11 mouse cellular contexts compared by ENCODE assay signal in genomic region chr9:102649917-102650527, GRCm38 (mm10). TPM values are rescaled to one million over a fixed set of nuclear protein-coding genes. Genes with fewer than 3 reads are reported as not detected.
DNase-seq lines count a peak whose midpoint lies in the region; ATAC-seq and TF ChIP-seq lines count a peak whose summit lies in the region.
"Had no signal": no experiment of that assay in that cellular context is flagged by ENCODE, and none has a peak within 500 bp of the region (broad histone marks: within the 10 kb centered on the region; RNA-seq: fewer than 3 reads in every experiment).

No protein-coding gene starts in this region.

- no peaks in the 10 kb centered on the region for H3K36me3 ChIP-seq in embryonic facial prominence, embryonic 10.5 days (replicated peaks)
- no peaks in the 10 kb centered on the region for H3K36me3 ChIP-seq in intestine, embryonic 14.5 days (ENCODE audit: control insufficient read depth, insufficient read depth, low read length)
- H3K36me3 ChIP-seq: G1E; liver, embryonic 13.5 days had no signal

- peak overlapping the region; percentile 9; the same call in 1 of the 2 replicates for H3K4me3 ChIP-seq in layer of hippocampus, adult 2 months
- no peak overlapping the region for H3K4me3 ChIP-seq in embryonic facial prominence, embryonic 10.5 days
- H3K4me3 ChIP-seq in intestine, embryonic 14.5 days (ENCODE audit: low read depth, low read length): no peak overlapping the region
- H3K4me3 ChIP-seq in cerebellum, adult 2 months (replicated peaks; ENCODE audit: insufficient read depth, low read depth, low read length): no peak overlapping the region
- H3K4me3 ChIP-seq: liver, embryonic 13.5 days had no signal

- no peak for TF ChIP-seq CTCF in layer of hippocampus, adult 2 months (conservative IDR thresholded peaks at IDR 0.05)
- TF ChIP-seq CTCF in cerebellum, adult 2 months (IDR thresholded peaks at IDR 0.05; ENCODE audit: borderline replicate concordance, insufficient read depth, low read depth, low read length): no peak

- H3K4me2 ChIP-seq in intestine, embryonic 14.5 days (ENCODE audit: low read length): peak overlapping the region; percentile 28
- H3K4me2 ChIP-seq: liver, embryonic 13.5 days had no signal

- ATAC-seq in intestine, embryonic 14.5 days (replicated peaks; ENCODE audit: low FRiP score, low TSS enrichment, low read depth): peak; percentile 79

- 63% methylated on average over 17 of the region's 17 CpGs for WGBS in embryonic facial prominence, embryonic 10.5 days
- 14% methylated on average over 17 of the region's 17 CpGs for WGBS in intestine, embryonic 14.5 days
- WGBS in cerebellum, adult 2 months: 46% methylated on average over 17 of the region's 17 CpGs

- H3K4me1 ChIP-seq in embryonic facial prominence, embryonic 10.5 days: peaks cover 46% of the 10 kb centered on the region
- peaks cover 26% of the 10 kb centered on the region for H3K4me1 ChIP-seq in intestine, embryonic 14.5 days (replicated peaks; ENCODE audit: control insufficient read depth, insufficient read depth, low read length)
- H3K4me1 ChIP-seq in cerebellum, adult 2 months (ENCODE audit: control insufficient read depth, insufficient read depth, low read length): peaks cover 5% of the 10 kb centered on the region
- H3K4me1 ChIP-seq: liver, embryonic 13.5 days had no signal

- H3K9ac ChIP-seq in intestine, embryonic 14.5 days (ENCODE audit: low read length): no peak overlapping the region
- H3K9ac ChIP-seq: liver, embryonic 13.5 days had no signal

- 0 out of 2 replicates have a peak, but pooled peaks cover 3% of the 10 kb centered on the region for H3K9me3 ChIP-seq in embryonic facial prominence, embryonic 10.5 days
- H3K9me3 ChIP-seq in intestine, embryonic 14.5 days (ENCODE audit: control insufficient read depth, low read length): 0 out of 2 replicates have a peak, but pooled peaks cover 2% of the 10 kb centered on the region
- H3K9me3 ChIP-seq: G1E; liver, embryonic 13.5 days had no signal

- H3K27me3 ChIP-seq in embryonic facial prominence, embryonic 10.5 days (replicated peaks; ENCODE audit: low read depth, poor library complexity, severe bottlenecking): no peaks in the 10 kb centered on the region
- no peaks in the 10 kb centered on the region for H3K27me3 ChIP-seq in intestine, embryonic 14.5 days (replicated peaks; ENCODE audit: control insufficient read depth, insufficient read depth, low read length)
- H3K27me3 ChIP-seq in cerebellum, adult 2 months (ENCODE audit: control insufficient read depth, insufficient read depth, low read length): no peaks in the 10 kb centered on the region
- H3K27me3 ChIP-seq: liver, embryonic 13.5 days had no signal

- no peak overlapping the region for H3K27ac ChIP-seq in layer of hippocampus, adult 2 months
- no peak overlapping the region for H3K27ac ChIP-seq in embryonic facial prominence, embryonic 10.5 days (replicated peaks)
- peak overlapping the region; percentile 76 for H3K27ac ChIP-seq in intestine, embryonic 14.5 days (ENCODE audit: low read depth)
- H3K27ac ChIP-seq in cerebellum, adult 2 months (ENCODE audit: insufficient read depth, low read length): no peak overlapping the region
- H3K27ac ChIP-seq: liver, embryonic 13.5 days had no signal

- no peak for DNase-seq in layer of hippocampus, adult 2 months (ENCODE audit: low spot score in 2 of 2)
- no peak for DNase-seq in layer of hippocampus, adult 9-10 months (ENCODE audit: low spot score)
- peak; percentile 39 for DNase-seq in embryonic facial prominence, embryonic 10.5 days (ENCODE audit: low spot score)
- peak; percentile 75 for DNase-seq in intestine, embryonic 14.5 days (ENCODE audit: low spot score)
- peak; percentile 77 for DNase-seq in skeletal muscle tissue, adult 2 months (ENCODE audit: low read depth, low spot score)
- no peak for DNase-seq in cerebellum, adult 2 months
- no peak for DNase-seq in testis, postnatal 10 days (ENCODE audit: low spot score)
- DNase-seq in kidney, postnatal 36 days: no peak
- DNase-seq: liver, embryonic 13.5 days; thymus, postnatal 36 days had no signal

- TF ChIP-seq POLR2A in cerebellum, adult 2 months (IDR thresholded peaks at IDR 0.05; ENCODE audit: borderline replicate concordance, insufficient read depth, low read length): no peak

RNA-seq across cellular contexts. Expression of gene Cep63, which starts 23.7 kb away (rescaled TPM):
- 10 to 100 TPM; 30.9 to 32.4 TPM for total RNA-seq in layer of hippocampus, adult 2 months (2021)
- 53.4 and 56.2 TPM in 2 replicates for polyA plus RNA-seq in embryonic facial prominence, embryonic 10.5 days (2016; fragmentation: Nextera tagmentation; extraction: Ambion mirVana)
- polyA plus RNA-seq in intestine, embryonic 14.5 days (2014; fragmentation: Nextera tagmentation; extraction: Ambion mirVana): 40.2 and 46.2 TPM in 2 replicates
- polyA plus RNA-seq in cerebellum, adult 2 months (2012; rRNA removed): 24.4 and 27.1 TPM in 2 replicates

RNA-seq across cellular contexts. Expression of gene Anapc13, which starts 23.9 kb away (rescaled TPM):
- 100 to 1,000 TPM in 1 of 2 experiments, 10 to 100 TPM in 1; 99.5 to 106 TPM for total RNA-seq in layer of hippocampus, adult 2 months (2021)
- polyA plus RNA-seq in embryonic facial prominence, embryonic 10.5 days (2016; fragmentation: Nextera tagmentation; extraction: Ambion mirVana): 146 and 164 TPM in 2 replicates
- polyA plus RNA-seq in intestine, embryonic 14.5 days (2014; fragmentation: Nextera tagmentation; extraction: Ambion mirVana): 212 and 216 TPM in 2 replicates
- polyA plus RNA-seq in cerebellum, adult 2 months (2012; rRNA removed): 189 and 194 TPM in 2 replicates

Comparison
In these comparisons a context has a peak if more than half of its experiments do, and no peak if none do; other contexts are left out.
1. DNase-seq: peak in embryonic facial prominence, embryonic 10.5 days (single experiment), intestine, embryonic 14.5 days (single experiment) and skeletal muscle tissue, adult 2 months (single experiment); none in layer of hippocampus, adult 2 months (0 of 2), layer of hippocampus, adult 9-10 months (single experiment), cerebellum, adult 2 months (0 of 2), testis, postnatal 10 days (single experiment) and kidney, postnatal 36 days (0 of 2).